Mouse (Mus musculus) large intestine, adult 2 months (tissue): ENCODE data around the gene 1700001P01Rik. TPM values are rescaled to one million over a fixed set of nuclear protein-coding genes. Genes with fewer than 3 reads are reported as not detected.

Source experiments
- DNase-seq: peaks from one replicate; pipeline ENCODE4 v3.0.0-alpha.2; 2012; ENCODE audit warnings: low read depth, low spot score
- WGBS: fragments of 180-500 bp; shearing (Covaris S2); methylation state at CpG from one replicate; pipeline ENCODE4 v1.1.7; 2018; 5-methylcytosine and 5-hydroxymethylcytosine counted together
- polyA plus RNA-seq: library from polyadenylated mRNA; depleted of rRNA; stranded (reverse); fragments of >200 nt; gene quantifications from 2 replicates; pipeline ENCODE4 v1.2.3, GENCODE M21; 2012

Gene 1700001P01Rik
- polyA plus RNA-seq, 1 experiment: not detected

DNA sequence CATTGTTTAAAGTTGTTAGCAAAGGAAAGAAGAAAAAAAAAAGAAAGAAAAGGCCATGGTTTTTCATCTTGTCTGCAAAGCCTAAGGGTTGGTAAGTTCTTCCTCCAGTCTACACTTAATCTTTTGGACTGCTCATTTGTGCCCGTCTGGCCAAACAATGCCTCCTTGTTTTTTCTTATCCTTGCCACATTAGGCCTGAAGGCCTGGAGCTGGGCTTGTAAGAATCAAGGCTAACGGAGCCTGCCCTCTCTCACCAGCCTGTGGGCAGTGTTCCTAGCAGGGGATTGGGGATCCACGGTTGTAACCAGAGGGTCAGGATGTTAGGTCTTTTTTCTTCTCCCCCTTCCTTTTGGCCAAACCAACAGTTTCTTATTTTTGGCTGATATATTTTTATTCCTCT, 35.3 kb upstream of the 1700001P01Rik start:
- no peak for DNase-seq
- 33% methylated on average over 3 of the region's 3 CpGs for WGBS

DNA sequence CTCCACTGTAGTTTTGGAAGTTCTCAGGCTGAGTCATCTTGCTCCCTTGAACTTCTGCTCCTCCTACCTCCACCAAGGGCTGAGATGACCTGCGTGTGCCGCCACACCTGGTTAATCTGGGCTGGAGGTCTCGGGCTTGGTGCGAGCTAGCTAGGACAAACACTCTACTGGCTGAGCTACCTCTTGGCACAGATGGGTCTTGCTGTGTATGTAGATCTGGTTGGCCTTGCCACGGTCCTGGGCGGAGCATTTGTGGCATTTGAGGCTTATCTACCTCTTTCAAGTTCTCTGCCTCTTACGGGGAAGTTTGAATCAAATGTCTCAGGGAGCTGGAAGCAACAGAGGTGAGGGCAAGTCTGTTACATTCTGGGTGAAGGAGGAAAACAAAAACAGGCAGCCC, 34.6 kb upstream of the 1700001P01Rik start:
- 30% methylated on average over 7 of the region's 7 CpGs for WGBS
- peak; percentile 64 for DNase-seq

DNA sequence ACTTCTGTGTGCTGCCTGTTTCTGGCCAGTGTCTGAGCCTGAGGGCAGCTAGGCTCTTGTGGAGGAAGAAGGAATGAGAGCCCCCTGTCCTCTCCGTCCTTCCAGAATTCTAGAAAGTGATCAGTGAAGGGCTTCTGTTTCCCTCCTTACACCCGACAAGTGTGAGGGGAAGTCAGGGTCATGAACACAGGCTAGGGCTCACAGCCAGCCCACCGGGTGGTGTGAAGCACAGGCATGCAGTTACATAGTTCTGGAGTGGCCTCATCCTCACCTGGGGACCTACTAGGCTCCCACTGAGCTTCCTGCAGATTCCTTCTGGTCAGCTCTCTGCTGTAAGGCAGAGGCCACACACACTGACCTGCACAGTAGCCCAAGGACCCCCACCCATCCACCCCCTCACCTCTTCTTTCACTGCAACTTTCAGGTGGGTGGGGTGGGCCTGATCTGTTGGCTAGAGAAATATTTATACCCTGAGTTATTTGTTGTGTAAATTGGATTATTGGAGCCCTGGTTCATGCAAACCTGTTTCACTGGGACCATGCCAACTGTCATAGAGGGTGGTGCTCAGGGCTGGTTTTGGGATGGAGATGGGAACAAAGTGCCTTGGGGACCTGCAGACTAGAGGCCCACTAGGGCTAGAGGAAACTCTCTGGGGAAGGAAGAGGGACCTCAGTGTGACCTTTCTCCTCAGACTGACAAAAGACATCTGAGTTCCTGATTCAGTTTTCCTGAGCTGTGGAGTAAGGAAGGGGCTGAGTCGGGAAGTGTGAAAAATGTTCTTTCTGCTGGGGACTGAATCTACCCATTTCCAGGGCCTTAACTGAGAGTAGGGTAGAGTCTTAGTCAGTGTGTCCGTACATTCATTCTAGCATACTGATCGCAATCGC, 33.8 kb upstream of the 1700001P01Rik start:
- WGBS: 46% methylated on average over 7 of the region's 7 CpGs
- DNase-seq: no peak

DNA sequence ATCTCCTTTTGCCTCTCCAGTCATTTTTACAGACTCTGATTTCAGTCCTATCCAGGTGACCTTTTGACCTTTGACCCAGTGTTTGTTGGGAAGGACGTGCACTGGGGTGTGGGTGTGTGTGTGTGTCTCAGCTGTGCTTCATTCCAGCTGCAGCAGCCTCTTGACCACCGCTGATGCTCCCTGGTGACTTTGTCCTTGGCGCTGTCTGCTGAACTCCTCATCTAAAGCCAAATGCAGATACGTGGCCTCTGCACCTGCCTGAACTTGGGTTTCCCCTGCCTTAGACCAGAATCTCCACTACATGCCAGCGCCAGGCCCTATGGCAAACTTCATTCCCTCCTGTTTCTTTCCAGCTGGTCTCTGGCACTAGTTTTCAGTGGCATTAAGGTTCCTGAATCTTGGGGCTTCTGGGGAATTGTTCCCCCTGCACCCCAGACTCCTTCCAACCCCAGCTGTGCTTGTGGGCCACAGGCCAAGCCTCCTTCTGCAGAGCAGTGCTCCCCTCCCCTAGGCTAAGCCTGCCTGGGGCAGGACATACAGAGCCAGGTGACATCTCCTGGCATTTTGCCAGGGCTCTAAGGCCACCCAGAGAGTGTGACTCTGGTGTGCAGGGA, 33.0 kb upstream of the 1700001P01Rik start:
- DNase-seq: no peak
- WGBS: 39% methylated on average over 5 of the region's 5 CpGs

DNA sequence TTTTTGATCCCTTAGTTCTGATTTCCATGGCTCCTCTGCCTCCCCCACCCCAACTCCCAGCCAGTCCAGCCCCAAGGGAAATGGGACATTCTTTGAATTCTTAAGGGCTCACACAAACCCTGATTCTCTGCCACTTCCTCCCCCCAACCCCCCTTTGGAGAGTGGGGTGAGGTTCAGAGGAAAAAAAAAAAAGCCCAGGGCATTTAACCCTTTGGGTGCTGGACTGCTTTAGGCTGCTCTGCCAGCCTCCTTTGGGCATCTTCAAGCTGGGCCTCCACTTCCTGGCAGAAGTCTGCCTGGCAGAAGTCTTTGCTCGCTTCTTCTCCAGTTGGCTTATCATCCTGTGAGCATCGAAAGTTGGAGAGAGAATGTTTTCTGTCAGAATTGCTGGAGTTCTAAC, 32.4 kb upstream of the 1700001P01Rik start:
- no peak for DNase-seq
- WGBS: 49% methylated on average over 2 of the region's 2 CpGs

DNA sequence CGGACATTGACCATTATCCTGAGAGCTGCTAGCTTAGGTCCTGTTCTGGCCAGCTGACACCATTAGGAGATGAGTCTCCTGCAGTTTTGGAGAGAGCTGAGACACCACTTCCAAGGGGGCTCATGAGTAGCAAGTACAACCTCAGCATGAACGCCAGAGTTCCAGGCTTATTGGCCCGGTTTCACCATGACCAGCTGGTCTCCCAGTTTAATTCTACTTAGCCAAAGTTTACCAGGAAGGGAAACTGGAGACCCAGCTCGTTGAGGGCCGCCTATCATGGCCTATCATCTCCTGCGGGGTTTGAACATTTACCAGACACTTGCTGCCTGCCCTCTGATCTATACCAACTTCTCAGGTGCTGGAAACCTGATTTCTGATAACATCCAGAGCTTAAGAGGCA, 31.9 kb upstream of the 1700001P01Rik start:
- 26% methylated on average over 6 of the region's 6 CpGs for WGBS
- no peak for DNase-seq

DNA sequence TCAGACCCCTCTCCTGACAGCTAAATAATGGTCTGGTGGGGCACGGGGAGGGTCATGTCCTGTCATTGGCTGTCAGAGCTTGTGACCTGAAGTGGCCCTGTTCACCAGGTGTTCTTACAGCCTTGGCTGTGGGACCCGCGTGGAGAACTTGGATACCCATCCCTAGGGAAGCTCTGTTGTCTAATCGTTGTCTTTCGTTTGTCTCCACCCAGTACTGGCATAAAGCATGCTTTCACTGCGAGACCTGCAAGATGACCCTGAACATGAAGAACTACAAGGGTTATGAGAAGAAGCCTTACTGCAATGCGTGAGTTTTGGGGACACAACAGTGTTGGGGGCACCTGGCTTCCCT, 30.9 kb upstream of the 1700001P01Rik start:
- DNase-seq: no peak
- 60% methylated on average over 7 of the region's 7 CpGs for WGBS

DNA sequence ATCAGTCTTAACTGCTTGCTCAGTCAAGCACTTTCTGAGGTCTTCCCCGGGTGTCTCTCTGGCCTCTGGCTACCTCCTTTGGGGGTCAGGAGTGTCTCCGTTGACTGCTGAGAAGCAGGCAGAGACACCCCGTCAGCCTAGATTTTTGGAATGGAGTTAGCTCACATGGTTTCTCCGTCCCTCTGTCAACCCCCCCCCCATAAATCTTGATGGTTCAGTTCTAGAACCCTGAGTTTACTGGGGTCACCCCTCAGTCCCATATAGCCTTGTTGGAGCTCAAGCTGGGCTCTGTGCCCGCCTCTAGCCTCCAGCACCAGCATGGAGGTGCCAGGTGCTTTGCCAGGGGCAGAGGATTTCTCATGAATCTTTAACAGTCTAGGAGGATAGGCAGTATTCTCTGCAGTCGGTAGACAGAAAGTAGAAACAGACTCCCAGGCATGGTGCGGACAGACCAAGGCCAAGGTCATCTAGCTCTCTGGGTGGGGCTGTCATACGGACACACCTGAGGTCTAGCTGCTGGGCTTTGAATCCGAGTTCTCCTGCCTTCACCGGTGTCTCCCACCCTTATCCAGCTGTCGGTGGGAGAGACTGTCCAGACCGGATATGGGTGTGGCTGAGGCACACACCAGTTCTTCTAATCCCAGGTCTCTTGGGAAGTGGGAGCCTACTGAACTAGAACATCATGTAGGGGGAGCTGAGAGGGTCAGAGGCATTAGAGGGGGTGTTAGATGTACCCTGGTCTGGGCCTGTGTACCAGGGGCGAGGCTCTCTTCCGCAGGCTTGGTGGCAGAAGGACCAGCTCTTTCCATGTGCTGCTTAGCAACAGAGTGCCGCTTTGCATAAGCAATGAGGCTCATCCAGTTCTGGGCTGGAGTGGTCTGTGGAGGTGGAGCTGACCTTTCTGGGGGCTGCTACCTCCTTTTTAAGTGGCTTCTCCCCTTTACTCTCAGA, 30.2 kb upstream of the 1700001P01Rik start:
- DNase-seq: no peak
- 23% methylated on average over 15 of the region's 15 CpGs for WGBS

DNA sequence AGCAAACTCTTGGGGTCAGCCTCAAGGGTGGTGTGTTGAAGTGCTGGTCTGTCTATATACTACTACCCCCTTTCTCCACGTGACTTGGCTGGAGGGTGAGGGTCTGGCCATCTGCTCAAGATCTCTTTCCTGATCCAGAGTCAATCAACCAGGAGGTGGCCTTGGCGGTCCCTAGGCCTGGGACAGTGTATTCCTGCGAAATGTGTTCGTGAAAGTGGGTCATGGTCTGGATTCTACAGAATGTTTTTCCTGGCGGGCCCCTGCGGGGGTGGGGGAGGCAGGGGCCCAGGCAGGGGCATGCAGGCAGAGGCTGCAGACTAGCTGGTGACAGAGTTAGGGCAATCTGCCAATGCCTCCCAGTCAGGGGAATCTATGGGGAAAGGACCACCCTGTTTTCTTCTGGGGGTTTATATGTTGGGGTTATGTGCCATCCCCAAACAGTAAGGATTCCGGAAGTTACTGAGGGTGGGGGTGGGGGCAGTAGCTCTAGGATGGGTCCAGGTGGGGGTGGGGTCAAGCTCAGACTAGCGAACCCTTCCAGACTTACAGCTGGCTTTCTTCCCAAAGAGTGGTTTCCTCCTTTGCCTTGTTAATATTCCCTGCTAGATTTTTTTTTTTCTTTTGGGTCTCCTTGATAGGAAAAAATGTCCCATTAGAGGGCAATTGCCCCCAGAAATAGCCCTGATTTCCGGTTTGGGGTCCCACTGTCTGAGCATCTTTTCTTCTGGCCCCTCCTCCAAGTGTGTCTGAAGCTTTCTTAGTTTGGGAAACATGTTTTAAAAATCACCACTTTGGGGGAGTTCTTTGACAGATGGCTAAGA, 29.3 kb upstream of the 1700001P01Rik start:
- 21% methylated on average over 9 of the region's 9 CpGs for WGBS
- no peak for DNase-seq

DNA sequence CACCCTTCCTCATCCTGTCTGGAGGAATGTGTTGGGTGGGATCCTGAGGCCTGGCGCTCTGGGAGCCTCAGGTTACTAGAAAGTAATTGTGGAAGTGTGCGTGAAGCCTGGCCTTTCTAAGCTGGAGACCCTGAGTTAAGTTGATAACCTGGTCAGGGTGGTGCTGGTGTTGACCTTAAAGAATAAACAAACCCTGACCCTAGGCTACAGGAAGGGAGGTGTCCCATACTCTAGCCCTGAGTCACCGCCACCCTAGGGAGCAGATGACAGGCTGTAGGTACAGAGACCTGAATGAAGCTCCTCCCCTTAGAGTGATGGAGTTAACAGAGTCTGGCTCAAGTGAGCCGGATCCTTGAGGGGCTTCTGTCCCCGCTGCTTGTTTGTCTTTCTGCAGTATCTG, 28.1 kb upstream of the 1700001P01Rik start:
- 51% methylated on average over 5 of the region's 5 CpGs for WGBS
- no peak for DNase-seq

DNA sequence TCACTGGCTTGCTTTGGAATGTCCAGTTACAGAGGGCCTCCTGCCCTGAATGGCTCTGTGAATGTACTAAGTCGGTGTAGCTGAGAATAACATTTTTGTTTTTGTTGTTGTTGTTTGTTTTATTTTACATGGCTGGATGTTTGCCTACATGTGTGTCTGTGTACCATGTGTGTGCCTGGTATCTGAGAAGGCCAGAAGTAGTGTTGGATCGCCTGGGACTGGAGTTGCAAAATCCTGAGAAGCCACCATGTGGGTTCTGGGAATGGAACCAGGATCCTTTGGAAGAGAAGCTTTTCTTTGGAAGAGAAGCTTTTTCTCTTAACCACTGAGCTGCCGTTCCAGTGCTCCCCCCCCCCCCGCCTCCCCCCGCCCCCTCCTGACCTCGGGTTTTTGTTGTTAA, 26.8 kb upstream of the 1700001P01Rik start:
- DNase-seq: no peak
- 27% methylated on average over 6 of the region's 6 CpGs for WGBS

DNA sequence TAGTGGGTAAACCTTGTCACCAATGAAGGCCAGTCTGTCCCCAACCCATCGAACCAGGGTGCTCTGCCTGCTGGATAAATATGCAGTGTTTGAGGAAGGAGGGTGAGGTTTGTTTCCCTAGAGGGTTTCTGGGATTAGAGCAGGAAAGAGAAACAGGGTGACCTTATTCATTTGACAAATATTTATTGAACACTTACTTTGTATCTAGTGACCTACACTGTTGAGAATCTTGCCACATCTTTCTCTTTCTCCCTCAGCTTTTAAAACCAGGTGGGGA, 26.4 kb upstream of the 1700001P01Rik start:
- WGBS: 3% methylated on average over 1 of the region's 1 CpGs
- no peak for DNase-seq

DNA sequence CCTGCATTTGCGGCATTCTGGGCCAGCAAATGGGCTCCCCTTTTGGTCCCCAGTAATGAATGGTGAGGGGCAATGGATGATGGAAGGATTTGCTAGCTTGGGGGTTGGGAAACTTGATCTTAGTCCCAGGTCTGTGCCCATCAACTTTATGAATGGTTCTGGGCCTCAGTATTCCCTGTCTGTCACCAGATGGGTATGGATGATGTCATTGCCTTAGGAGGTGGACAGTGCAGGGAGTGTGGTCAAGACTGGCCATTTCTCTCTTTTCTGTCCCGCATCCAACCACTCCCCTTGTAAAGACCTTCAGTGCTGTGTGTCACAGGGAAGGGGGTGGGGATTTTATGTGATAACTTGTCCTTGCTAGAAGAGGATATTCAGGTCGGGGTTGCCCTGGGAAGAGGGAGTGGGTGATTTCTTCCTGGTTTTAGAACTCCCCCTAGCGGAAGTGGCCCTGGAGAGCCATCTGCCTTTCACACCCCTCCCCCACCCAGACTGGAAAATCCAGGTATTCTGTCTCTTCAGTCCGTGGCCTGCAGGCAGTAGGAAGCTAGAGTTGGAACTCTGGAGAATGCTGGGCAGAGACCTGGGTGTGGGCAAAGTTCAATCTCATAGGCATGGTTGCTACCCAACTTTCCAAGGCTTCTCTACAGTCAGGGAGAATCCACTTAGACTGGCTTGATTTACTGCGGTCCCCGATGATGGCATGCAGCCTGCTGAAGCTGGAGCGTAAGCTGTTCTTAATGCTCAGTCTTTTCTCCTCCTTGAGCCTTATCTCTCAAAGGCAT, 25.9 kb upstream of the 1700001P01Rik start:
- WGBS: 10% methylated on average over 8 of the region's 8 CpGs
- peak; percentile 89 for DNase-seq

DNA sequence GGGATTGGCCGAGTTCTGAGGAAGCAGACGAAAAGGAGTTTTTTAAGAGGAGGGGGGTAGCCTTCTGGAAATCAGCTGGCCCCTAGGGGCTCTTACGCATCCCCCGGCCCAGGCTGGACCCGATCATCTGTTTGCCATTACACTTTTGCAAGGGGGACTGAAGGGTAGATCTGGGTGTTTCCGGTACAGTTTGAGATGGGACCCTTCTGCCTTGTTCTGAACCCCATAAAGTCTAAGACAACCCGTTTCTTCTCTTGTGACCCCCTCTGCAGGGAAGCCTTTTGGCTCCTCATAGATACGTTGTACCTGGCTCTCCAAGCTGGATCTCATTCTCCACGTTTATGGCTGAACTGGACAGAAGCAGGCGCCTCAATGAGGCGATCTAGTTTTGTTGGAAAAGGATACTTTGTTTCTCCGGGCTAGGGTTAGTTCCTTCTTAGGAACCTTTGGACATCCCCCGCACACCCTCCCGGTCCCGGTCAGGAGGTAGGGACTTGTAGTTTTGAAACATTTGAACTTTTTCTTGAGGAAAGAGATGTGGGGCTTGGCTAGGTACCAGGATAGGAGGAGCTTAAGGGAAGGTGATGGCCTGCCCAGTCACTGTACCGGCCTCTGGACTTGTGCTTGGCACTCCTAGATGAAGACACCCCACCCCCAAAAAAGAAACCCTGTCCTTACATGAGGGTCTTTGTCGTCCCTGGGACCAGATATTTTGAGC, 25.1 kb upstream of the 1700001P01Rik start:
- DNase-seq: no peak
- WGBS: 2% methylated on average over 17 of the region's 17 CpGs

DNA sequence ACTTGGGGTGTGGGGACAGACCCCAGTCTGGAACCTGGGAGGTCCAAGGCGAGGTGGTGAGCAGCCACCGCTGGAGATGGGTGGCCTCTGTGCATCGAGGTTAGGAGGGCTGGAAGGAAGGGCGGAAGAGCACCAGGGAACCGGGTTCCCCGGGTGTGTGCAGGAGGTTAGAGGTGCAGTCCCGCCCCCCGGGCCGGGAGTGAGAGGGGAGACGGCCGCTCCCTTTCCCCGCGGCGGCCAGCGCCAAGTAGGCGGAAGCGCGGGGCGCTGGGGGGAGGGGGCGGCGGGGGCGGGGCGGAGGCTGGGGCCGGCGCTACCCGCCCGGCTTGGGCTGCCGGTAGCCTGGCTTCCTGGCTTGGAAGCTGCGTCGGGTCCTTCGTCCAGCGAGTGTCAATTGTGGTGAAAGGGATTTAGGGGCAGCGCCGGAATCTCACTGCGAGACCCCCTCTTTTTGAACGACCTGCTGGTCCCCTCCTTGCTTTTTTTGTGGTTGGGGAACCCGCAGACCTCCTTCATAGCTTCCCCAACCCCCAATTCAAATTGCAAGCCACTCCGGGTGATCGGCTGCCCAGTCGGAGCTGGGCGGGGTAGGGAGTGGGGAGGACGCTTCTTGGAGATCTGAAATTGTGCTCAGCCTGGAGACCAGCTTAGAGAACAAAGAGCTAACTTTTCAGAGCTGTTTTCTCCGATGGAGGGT, 24.4 kb upstream of the 1700001P01Rik start:
- no peak for DNase-seq
- WGBS: under 1% methylated on average over 35 of the region's 43 CpGs

DNA sequence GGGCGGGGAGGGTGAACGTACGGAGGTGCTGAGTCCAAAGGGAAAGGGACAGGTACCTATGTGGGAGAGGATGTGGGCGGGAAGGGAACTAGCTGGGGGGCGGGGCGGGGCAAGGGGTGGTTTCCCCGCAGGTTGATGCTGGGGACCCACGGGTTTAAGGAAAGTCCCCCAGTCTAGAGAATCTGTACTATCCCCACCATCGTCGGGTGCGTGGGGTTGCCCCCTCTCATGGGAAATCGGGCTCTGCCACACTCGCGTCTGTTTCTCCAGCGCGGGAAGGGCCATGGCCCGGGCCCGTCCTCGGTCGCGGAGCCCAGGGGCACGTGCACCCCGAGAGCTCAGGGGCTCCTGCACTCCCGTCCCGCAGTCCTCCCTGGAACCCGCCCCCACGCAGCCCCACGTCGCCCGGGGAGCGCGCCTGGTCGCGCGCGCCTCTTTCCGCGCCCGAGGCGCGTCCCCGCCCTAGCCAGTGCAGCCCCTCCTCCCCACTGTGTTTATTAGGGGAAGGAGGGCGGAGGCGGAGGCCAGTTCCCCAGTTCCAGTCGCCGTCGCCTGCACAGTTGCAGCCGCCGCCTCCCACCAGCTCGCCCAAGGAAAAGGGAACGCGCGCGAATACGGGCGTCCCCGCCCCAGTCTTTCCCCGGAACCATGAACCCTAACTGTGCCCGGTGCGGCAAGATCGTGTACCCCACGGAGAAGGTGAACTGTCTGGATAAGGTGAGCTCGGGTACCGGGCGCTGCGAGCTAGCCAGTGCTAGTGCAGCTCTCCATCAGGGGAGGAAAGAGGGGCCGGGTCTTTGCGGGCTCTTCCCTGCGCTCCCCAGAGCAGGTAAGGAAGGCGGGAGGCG, 23.7 kb upstream of the 1700001P01Rik start:
- under 1% methylated on average over 71 of the region's 71 CpGs for WGBS
- no peak for DNase-seq

DNA sequence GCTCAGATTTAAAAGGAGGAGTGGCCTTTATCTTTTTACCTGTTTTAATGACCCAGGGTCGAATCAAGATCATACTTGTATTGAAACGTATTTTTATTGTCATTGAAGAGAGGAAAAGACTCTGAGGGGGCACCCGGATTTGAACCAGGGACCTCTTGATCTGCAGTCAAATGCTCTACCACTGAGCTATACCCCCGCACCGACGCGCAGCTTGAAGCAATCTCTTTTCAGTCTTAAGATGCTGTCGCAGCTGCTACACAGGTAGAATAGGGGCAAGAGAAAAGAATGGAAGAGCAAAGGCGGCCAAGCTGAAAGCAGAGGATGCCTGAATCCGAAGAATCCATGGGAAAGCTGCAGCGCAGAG, 23.0 kb upstream of the 1700001P01Rik start, which contains the start of gene Lasp1:
TSS of gene Lasp1 (plus strand) at position 219 of the 364 bp plus-strand sequence.
- DNase-seq: no peak
- under 1% methylated on average over 11 of the region's 11 CpGs for WGBS
